Mouse (Mus musculus) liver, embryonic 14.5 days (tissue): ENCODE measurements around the gene Nt5dc2.

Experiments used
- CTCF ChIP-seq: IDR thresholded peaks from 2 replicates; pipeline ENCODE4 v1.5.1; 2016; ENCODE audit warnings: antibody characterized with exemption, low read depth, control low read depth
- EP300 ChIP-seq: IDR thresholded peaks from 2 replicates; pipeline ENCODE4 v1.6.1; 2016; ENCODE audit warnings: antibody characterized with exemption, low read depth

GRCm38 (mm10) chr14:31170963-31171362 is 40.1 kb downstream of the Nt5dc2 start:
- no peak for TF ChIP-seq CTCF
- no peak for TF ChIP-seq EP300
